Mouse (Mus musculus) liver, adult 2 months (tissue): Measurements from ENCODE around the gene Rbm14. TPM values are rescaled to one million over a fixed set of nuclear protein-coding genes. Genes with fewer than 3 reads are reported as not detected.

Experiments
- DNase-seq: peaks from one replicate; pipeline ENCODE4 v3.0.0-alpha.2; 2011; ENCODE audit warnings: low read depth, low spot score; ENCODE audit errors: extremely low read depth
- H3K27ac ChIP-seq: fragments of 200-500 bp; replicated peaks from 2 replicates; pipeline ENCODE4 v1.5.1; 2012; ENCODE audit warnings: low read depth, mild to moderate bottlenecking, control low read depth, inconsistent platforms, low read length; ENCODE audit not compliant: insufficient read depth
- H3K27me3 ChIP-seq: fragments of 200-500 bp; 2 replicates; pipeline ENCODE4 v1.6.1; 2012; ENCODE audit warnings: mild to moderate bottlenecking, moderate library complexity, low read length, inconsistent platforms; ENCODE audit not compliant: control insufficient read depth, insufficient read depth
- H3K36me3 ChIP-seq: fragments of 200-500 bp; 2 replicates; pipeline ENCODE4 v1.6.1; 2012; ENCODE audit warnings: low read length, inconsistent platforms; ENCODE audit not compliant: control insufficient read depth, insufficient read depth
- H3K4me1 ChIP-seq: fragments of 200-500 bp; 2 replicates; pipeline ENCODE4 v1.6.1; 2011; ENCODE audit warnings: low read length; ENCODE audit not compliant: control insufficient read depth, insufficient read depth
- H3K4me3 ChIP-seq: fragments of 200-500 bp; 2 replicates; pipeline ENCODE4 v1.5.1; 2011; ENCODE audit warnings: low read depth, mild to moderate bottlenecking, control low read depth, low read length, moderate library complexity; ENCODE audit not compliant: insufficient read depth
- H3K79me2 ChIP-seq: fragments of 200-500 bp; 2 replicates; pipeline ENCODE4 v1.6.1; 2012; ENCODE audit warnings: inconsistent platforms, mild to moderate bottlenecking, low read length, moderate library complexity; ENCODE audit not compliant: control insufficient read depth, insufficient read depth
- H3K9ac ChIP-seq: fragments of 200-500 bp; 2 replicates; pipeline ENCODE4 v1.6.1; 2012; ENCODE audit warnings: low read depth, mild to moderate bottlenecking, control low read depth, inconsistent platforms, low read length
- CTCF ChIP-seq: fragments of 200-500 bp; IDR thresholded peaks from 2 replicates; pipeline ENCODE4 v1.5.1; 2011; ENCODE audit warnings: low read depth, low read length, control low read depth
- POLR2A ChIP-seq: fragments of 200-500 bp; IDR thresholded peaks from 2 replicates; pipeline ENCODE4 v1.6.1; 2011; ENCODE audit warnings: low read length, control low read depth; ENCODE audit not compliant: insufficient read depth; ENCODE audit errors: extremely low read depth
- WGBS: fragments of 180-500 bp; shearing (Covaris S2); methylation state at CpG from one replicate; pipeline ENCODE4 v1.1.7; 2018; 5-methylcytosine and 5-hydroxymethylcytosine counted together
- polyA plus RNA-seq: library from polyadenylated mRNA; depleted of rRNA; stranded (reverse); fragments of >200 nt; gene quantifications from 2 replicates; pipeline ENCODE4 v1.2.3, GENCODE M21; 2012; rRNA removed
- total RNA-seq: library from RNA; depleted of rRNA; stranded (reverse); fragments of >200 nt; gene quantifications from 2 replicates; pipeline ENCODE4 v1.2.3, GENCODE M21; 2014; rRNA removed

The Rbm14 gene
- total and polyA plus RNA-seq, 2 experiments = 9.0 to 26.1 TPM

GRCm38 (mm10) chr19:4756193-4756911, 55.1 kb downstream of the Rbm14 start, which contains the start of gene Rbm4b:
TSS of gene Rbm4b (plus strand) at chr19:4756497.
- Histone ChIP-seq H3K79me2 (peaks cover 3% of the 10 kb centered on the region; the same call in 1 of the 2 replicates), H3K9ac (peak within 1 kb of the TSS; percentile 93), H3K4me1 (peaks cover 13% of the 10 kb centered on the region), H3K36me3 (peaks cover 5% of the 10 kb centered on the region; the same call in 1 of the 2 replicates), H3K27ac (peak within 1 kb of the TSS; percentile 93), H3K27me3 (no peaks in the 10 kb centered on the region), H3K4me3 (peak within 1 kb of the TSS; percentile 92)
- peak; percentile 73 for DNase-seq
- under 1% methylated on average over 65 of the region's 65 CpGs for WGBS
- TF ChIP-seq CTCF (no peak), POLR2A (peak; percentile 60; the same call in 1 of the 2 replicates)

- DNase-seq = peak; percentile 83
- Histone ChIP-seq H3K4me1 (peaks cover 13% of the 10 kb centered on the region), H3K27me3 (no peaks in the 10 kb centered on the region), H3K36me3 (peaks cover 11% of the 10 kb centered on the region; the same call in 1 of the 2 replicates), H3K4me3 (peak overlapping the region; percentile 92), H3K79me2 (peaks cover 3% of the 10 kb centered on the region; the same call in 1 of the 2 replicates), H3K9ac (peak overlapping the region; percentile 80), H3K27ac (peak overlapping the region; percentile 93)
- WGBS = under 1% methylated on average over 10 of the region's 10 CpGs
- TF ChIP-seq CTCF (peak; percentile 99), POLR2A (no peak)
Observed at GRCm38 (mm10) chr19:4755565-4756192, 55.8 kb downstream of the Rbm14 start.

Other genes starting within 250 kb of the Rbm14 start
- gene Lrfn4, start 196.0 kb downstream of the Rbm14 start, total RNA-seq = 0.13 and 0.18 TPM in 2 replicates
- gene Lrfn4, start 196.0 kb downstream of the Rbm14 start, polyA plus RNA-seq = 0.27 and 0.35 TPM in 2 replicates
- 14.8 and 15.7 TPM in 2 replicates for gene Rce1, start 186.0 kb downstream of the Rbm14 start, total RNA-seq
- gene Rce1, start 186.0 kb downstream of the Rbm14 start, polyA plus RNA-seq = 31.0 and 44.9 TPM in 2 replicates
- gene Gm960, start 113.0 kb downstream of the Rbm14 start, total RNA-seq = 0.09 and 0.40 TPM in 2 replicates
- gene Gm960, start 113.0 kb downstream of the Rbm14 start, polyA plus RNA-seq = 0.34 and 0.61 TPM in 2 replicates
- 36.7 and 41.3 TPM in 2 replicates for gene Sptbn2, start 100.5 kb downstream of the Rbm14 start, total RNA-seq
- 11.7 and 12.9 TPM in 2 replicates for gene Sptbn2, start 100.5 kb downstream of the Rbm14 start, polyA plus RNA-seq
- 19.9 and 20.3 TPM in 2 replicates for gene Rbm4b, start 55.1 kb downstream of the Rbm14 start, total RNA-seq
- gene Rbm4b, start 55.1 kb downstream of the Rbm14 start, polyA plus RNA-seq = 6.8 and 7.9 TPM in 2 replicates
- 58.4 and 67.7 TPM in 2 replicates for gene Rbm4, start 17.7 kb downstream of the Rbm14 start, total RNA-seq
- gene Rbm4, start 17.7 kb downstream of the Rbm14 start, polyA plus RNA-seq = 25.7 and 32.8 TPM in 2 replicates
- 4.8 and 9.9 TPM in 2 replicates for gene Gm21992, start within 50 bp of the Rbm14 start, total RNA-seq
- 22.3 and 23.6 TPM in 2 replicates for gene Gm21992, start within 50 bp of the Rbm14 start, polyA plus RNA-seq
- gene Ccs, start 27.7 kb upstream of the Rbm14 start, total RNA-seq = 146 and 174 TPM in 2 replicates
- 245 and 254 TPM in 2 replicates for gene Ccs, start 27.7 kb upstream of the Rbm14 start, polyA plus RNA-seq
- not detected in 2 replicates for gene Ccdc87, start 27.7 kb upstream of the Rbm14 start, total RNA-seq
- gene Ccdc87, start 27.7 kb upstream of the Rbm14 start, polyA plus RNA-seq = not detected in 2 replicates
- gene Ctsf, start 43.5 kb upstream of the Rbm14 start, total RNA-seq = 44.1 and 55.0 TPM in 2 replicates
- gene Ctsf, start 43.5 kb upstream of the Rbm14 start, polyA plus RNA-seq = 69.4 and 88.9 TPM in 2 replicates
- 1.1 TPM in 1 of 2 replicates, not detected in the other for gene Actn3, start 66.3 kb upstream of the Rbm14 start, total RNA-seq
- 0.11 TPM in 1 of 2 replicates, not detected in the other for gene Actn3, start 66.3 kb upstream of the Rbm14 start, polyA plus RNA-seq
- gene Zdhhc24, start 67.0 kb upstream of the Rbm14 start, total RNA-seq = 2.5 and 3.4 TPM in 2 replicates
- 4.8 and 7.7 TPM in 2 replicates for gene Zdhhc24, start 67.0 kb upstream of the Rbm14 start, polyA plus RNA-seq
- gene Bbs1, start 95.0 kb upstream of the Rbm14 start, total RNA-seq = 0.65 and 0.87 TPM in 2 replicates
- 0.73 and 0.95 TPM in 2 replicates for gene Bbs1, start 95.0 kb upstream of the Rbm14 start, polyA plus RNA-seq
- 52.1 and 69.7 TPM in 2 replicates for gene Dpp3, start 116.7 kb upstream of the Rbm14 start, total RNA-seq
- gene Dpp3, start 116.7 kb upstream of the Rbm14 start, polyA plus RNA-seq = 121 and 122 TPM in 2 replicates
- gene Peli3, start 131.5 kb upstream of the Rbm14 start, total RNA-seq = 1.0 and 3.4 TPM in 2 replicates
- 1.4 and 2.6 TPM in 2 replicates for gene Peli3, start 131.5 kb upstream of the Rbm14 start, polyA plus RNA-seq
- 40.0 and 46.4 TPM in 2 replicates for gene Mrpl11, start 150.5 kb upstream of the Rbm14 start, total RNA-seq
- gene Mrpl11, start 150.5 kb upstream of the Rbm14 start, polyA plus RNA-seq = 27.6 and 30.7 TPM in 2 replicates
- not detected in 2 replicates for gene Npas4, start 178.7 kb upstream of the Rbm14 start, total RNA-seq
- not detected in 2 replicates for gene Npas4, start 178.7 kb upstream of the Rbm14 start, polyA plus RNA-seq
- gene Slc29a2, start 212.2 kb upstream of the Rbm14 start, total RNA-seq = 0.28 and 0.34 TPM in 2 replicates
- 1.7 and 2.3 TPM in 2 replicates for gene Slc29a2, start 212.2 kb upstream of the Rbm14 start, polyA plus RNA-seq
- 11.8 and 13.2 TPM in 2 replicates for gene B4gat1, start 227.2 kb upstream of the Rbm14 start, total RNA-seq
- gene B4gat1, start 227.2 kb upstream of the Rbm14 start, polyA plus RNA-seq = 20.1 and 20.4 TPM in 2 replicates
- gene AC124502.3, start 227.3 kb upstream of the Rbm14 start, total RNA-seq = 2.1 and 3.7 TPM in 2 replicates
- gene AC124502.3, start 227.3 kb upstream of the Rbm14 start, polyA plus RNA-seq = 0.07 and 0.09 TPM in 2 replicates
- gene Brms1, start 229.7 kb upstream of the Rbm14 start, total RNA-seq = 13.2 and 13.8 TPM in 2 replicates
- gene Brms1, start 229.7 kb upstream of the Rbm14 start, polyA plus RNA-seq = 22.6 TPM in 2 replicates
- 0.09 and 0.20 TPM in 2 replicates for gene Rin1, start 238.8 kb upstream of the Rbm14 start, total RNA-seq
- gene Rin1, start 238.8 kb upstream of the Rbm14 start, polyA plus RNA-seq = 0.40 and 0.78 TPM in 2 replicates